Mouse (Mus musculus) ovary, postnatal 14 days (tissue): Measurements from ENCODE around the gene Srrd.

Source experiments
- DNase-seq: peaks from one replicate; pipeline ENCODE4 v3.0.0; 2022; ENCODE audit warnings: low spot score

Gene Srrd

DNA sequence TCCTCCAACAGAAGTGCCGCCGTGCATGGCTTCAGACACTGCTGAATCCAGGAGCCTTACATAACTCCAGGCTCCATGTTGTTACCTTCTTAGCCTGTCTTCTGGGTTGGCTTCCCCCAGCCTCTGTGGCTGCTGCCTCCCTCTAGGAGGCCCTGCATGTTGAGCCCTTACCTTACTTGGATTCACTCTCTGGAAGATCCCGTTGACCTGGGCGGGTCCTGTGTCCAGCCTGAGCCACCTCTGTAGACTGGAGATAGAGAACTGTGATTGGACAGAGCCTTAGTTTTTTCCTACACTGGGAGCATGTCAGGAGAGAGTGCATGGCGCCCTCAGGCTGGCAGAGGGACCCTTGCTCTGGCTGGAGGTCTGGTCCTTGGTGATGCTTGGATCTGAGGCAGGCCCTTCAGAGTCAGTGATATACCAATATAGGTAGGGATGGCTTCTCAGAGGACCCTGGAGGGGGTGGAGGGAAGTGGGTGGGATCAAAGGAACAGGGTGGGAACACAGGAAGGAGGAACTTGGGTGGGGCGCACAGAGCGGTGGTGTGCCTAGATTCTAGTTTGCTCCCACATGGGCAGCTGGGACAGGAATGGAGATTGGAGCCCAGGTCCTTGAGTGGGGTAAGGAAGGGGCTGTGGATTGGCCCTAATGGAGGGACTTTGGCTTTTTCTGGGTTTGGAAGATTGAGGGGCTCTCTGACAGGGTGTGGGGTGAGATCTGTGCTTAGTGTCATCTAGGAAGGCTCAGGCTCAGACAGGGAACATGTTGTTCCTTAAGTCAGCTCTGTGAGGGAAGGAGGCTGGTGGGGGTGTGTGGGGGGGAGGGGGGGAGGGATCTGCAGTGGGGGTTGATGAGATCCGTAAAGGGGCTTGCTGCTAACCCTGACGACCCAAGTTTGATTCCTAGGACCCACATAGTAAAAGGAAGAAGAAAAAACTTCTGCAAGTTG, 54.4 kb downstream of the Srrd start:
- DNase-seq: no peak

GRCm38 (mm10) chr5:112287652-112288051, 55.2 kb downstream of the Srrd start:
- DNase-seq: no peak
